Mouse (Mus musculus) liver, embryonic 14.5 days (tissue): ENCODE measurements at regions not wholly inside any gene's neighbourhood (a gene's known extent, or its start where the extent isn't known, plus 50 kb on each side); places are given as distances from the start of the nearest gene placed in this dataset.

Source experiments
- ATAC-seq: fragments of 200-750 bp; cut with Nextera tagmentation; 2 replicates; pipeline ENCODE4 v1.8.0; 2017; ENCODE audit warnings: moderate number of reproducible peaks, mild to moderate bottlenecking, moderate library complexity; ENCODE audit not compliant: insufficient read depth
- DNase-seq, 3 experiments: peaks; one replicate each; pipeline ENCODE4 v3.0.0-alpha.2; 2012 to 2013; ENCODE audit warnings: low read depth in 3 of 3, low spot score in 3 of 3
- H3K27ac ChIP-seq: fragments of 300-500 bp; sonication (generic); 2 replicates; pipeline ENCODE4 v1.5.1; 2014; ENCODE audit warnings: moderate library complexity, mild to moderate bottlenecking, control low read depth, inconsistent platforms
- H3K27me3 ChIP-seq: fragments of 300-500 bp; sonication (generic); 2 replicates; pipeline ENCODE4 v1.6.1; 2014; ENCODE audit warnings: mild to moderate bottlenecking, low read length, moderate library complexity; ENCODE audit not compliant: control insufficient read depth, insufficient read depth
- H3K36me3 ChIP-seq: fragments of 300-500 bp; sonication (generic); replicated peaks from 2 replicates; pipeline ENCODE4 v1.6.1; 2014; ENCODE audit warnings: low read depth; ENCODE audit not compliant: control insufficient read depth, insufficient read depth
- H3K4me1 ChIP-seq, 2 experiments: fragments of 200-500 bp in 1 of 2; fragments of 300-500 bp in 1 of 2; sonication (generic) in 1 of 2; replicated peaks; 2 replicates each; pipeline ENCODE4 v1.6.1; 2012 to 2014; ENCODE audit warnings: antibody characterized with exemption in 1 of 2, inconsistent platforms in 1 of 2, low read length in 1 of 2; ENCODE audit not compliant: control insufficient read depth in 2 of 2, insufficient read depth in 2 of 2
- H3K4me2 ChIP-seq: fragments of 300-500 bp; sonication (generic); 2 replicates; pipeline ENCODE4 v1.6.1; 2014; ENCODE audit warnings: low read depth, mild to moderate bottlenecking, control low read depth, moderate library complexity
- H3K4me3 ChIP-seq, 2 experiments: fragments of 200-500 bp in 1 of 2; fragments of 300-500 bp in 1 of 2; sonication (generic) in 1 of 2; 2 replicates each; pipeline ENCODE4 v1.5.1; 2012 to 2014; ENCODE audit warnings: low read depth in 2 of 2, low read length in 2 of 2, mild to moderate bottlenecking in 2 of 2, control low read depth in 1 of 2, inconsistent platforms in 1 of 2, moderate library complexity in 1 of 2; ENCODE audit not compliant: insufficient read depth in 1 of 2
- H3K9ac ChIP-seq: fragments of 300-500 bp; sonication (generic); replicated peaks from 2 replicates; pipeline ENCODE4 v1.6.1; 2014; ENCODE audit warnings: mild to moderate bottlenecking, control low read depth, moderate library complexity
- H3K9me3 ChIP-seq: fragments of 300-500 bp; sonication (generic); 2 replicates; pipeline ENCODE4 v1.6.1; 2016; ENCODE audit warnings: low read length, mixed read lengths; ENCODE audit not compliant: control insufficient read depth
- CTCF ChIP-seq: IDR thresholded peaks from 2 replicates; pipeline ENCODE4 v1.5.1; 2016; ENCODE audit warnings: antibody characterized with exemption, low read depth, control low read depth
- EP300 ChIP-seq: IDR thresholded peaks from 2 replicates; pipeline ENCODE4 v1.6.1; 2016; ENCODE audit warnings: antibody characterized with exemption, low read depth
- WGBS: fragments of 180-500 bp; shearing (Covaris S2); extraction: QIAGEN DNeasy Blood & Tissue Kit; methylation state at CpG from one replicate; pipeline ENCODE4 v1.1.7; 2014; ENCODE audit not compliant: insufficient replicate concordance; 5-methylcytosine and 5-hydroxymethylcytosine counted together

DNA sequence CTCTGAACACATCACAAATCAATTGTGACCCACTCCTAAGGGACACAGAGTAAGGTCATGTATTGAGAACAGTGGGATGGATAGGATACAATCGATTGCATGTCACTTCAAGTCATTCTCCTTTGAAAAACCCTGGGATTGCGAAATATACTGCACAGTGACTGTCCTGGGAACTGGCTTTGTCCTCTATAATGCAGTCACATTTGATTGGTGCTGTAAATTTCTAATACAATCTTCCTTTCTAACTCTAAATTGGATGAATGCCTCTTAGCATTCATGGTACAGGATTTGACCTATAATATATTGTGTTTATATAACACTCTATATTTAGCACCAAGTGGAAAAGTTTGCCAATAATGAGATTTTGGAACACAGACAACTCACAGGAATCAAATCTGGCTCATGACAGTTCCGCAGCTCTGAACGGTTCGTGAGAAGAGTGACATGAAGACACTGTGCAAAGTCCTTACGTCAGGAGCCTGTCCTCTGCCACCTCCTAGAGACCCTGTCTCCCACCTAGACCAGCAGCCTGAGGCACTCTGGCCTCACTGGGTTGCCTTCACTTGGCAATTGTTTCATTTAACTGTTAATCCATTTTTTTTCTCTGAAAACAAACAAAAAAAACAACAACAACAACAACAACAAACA lies 2024.0 kb downstream of the A830018L16Rik start:
- ATAC-seq (no peak), DNase-seq (no peak)
- WGBS = 63% methylated on average over 6 of the region's 6 CpGs
- no peak overlapping the region for H3K9ac ChIP-seq
- TF ChIP-seq EP300 (no peak), CTCF (no peak)
- no peak overlapping the region for H3K4me2 ChIP-seq
- no peak overlapping the region for H3K4me3 ChIP-seq
- H3K27ac ChIP-seq = no peak overlapping the region
- no peaks in the 10 kb centered on the region for H3K36me3 ChIP-seq
- H3K9me3 ChIP-seq = no peaks in the 10 kb centered on the region
- no peaks in the 10 kb centered on the region for H3K4me1 ChIP-seq
- no peaks in the 10 kb centered on the region for H3K27me3 ChIP-seq

DNA sequence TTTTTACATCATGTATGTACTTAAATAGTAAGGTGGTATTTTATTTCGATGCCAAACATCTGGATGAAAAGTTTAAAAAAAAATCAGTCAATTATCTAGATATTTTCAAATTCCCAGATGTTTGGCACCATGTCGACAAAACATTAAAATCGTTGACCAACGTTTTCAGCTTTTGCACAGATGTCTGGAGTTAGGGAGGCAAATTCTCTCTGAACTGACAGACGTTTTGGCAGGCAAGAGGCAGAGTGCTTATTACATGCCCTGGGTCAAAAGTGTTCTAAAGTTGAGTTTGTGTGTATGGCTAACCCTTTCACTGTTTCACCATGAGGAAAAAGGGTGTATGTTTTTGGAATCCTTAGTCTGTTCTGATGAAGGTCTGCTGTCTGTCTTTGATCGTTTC lies 2028.5 kb downstream of the A830018L16Rik start:
- H3K9me3 ChIP-seq = no peaks in the 10 kb centered on the region
- H3K27ac ChIP-seq = no peak overlapping the region
- H3K4me2 ChIP-seq = no peak overlapping the region
- H3K4me3 ChIP-seq = no peak overlapping the region
- H3K4me1 ChIP-seq = no peaks in the 10 kb centered on the region
- no peak for DNase-seq
- no peak overlapping the region for H3K9ac ChIP-seq
- WGBS = 56% methylated on average over 6 of the region's 6 CpGs
- TF ChIP-seq CTCF = no peak
- no peak for TF ChIP-seq EP300
- H3K36me3 ChIP-seq = no peaks in the 10 kb centered on the region
- no peaks in the 10 kb centered on the region for H3K27me3 ChIP-seq
- ATAC-seq = no peak

DNA sequence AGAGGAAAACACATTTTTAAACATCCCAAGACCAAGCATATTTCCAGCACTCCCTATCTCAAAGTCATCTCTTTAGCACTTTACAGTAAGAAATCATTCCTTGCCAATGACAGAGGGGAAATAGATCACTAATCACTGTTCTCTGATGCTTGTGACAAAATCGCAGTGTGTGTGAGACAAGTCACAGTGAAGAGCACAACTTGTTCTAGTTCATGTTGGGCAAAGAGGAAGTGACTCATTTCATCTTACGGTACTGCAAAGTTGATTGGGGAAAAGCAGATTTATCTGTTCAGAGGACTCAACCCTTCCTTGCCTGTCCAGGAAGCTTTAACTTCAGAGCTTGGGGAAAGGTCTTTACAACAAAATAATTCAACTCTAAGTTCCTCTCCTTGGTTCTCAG lies 2040.6 kb downstream of the A830018L16Rik start:
- no peak for DNase-seq
- no peak overlapping the region for H3K4me2 ChIP-seq
- H3K27me3 ChIP-seq = no peaks in the 10 kb centered on the region
- H3K36me3 ChIP-seq = no peaks in the 10 kb centered on the region
- ATAC-seq = no peak
- no peaks in the 10 kb centered on the region for H3K4me1 ChIP-seq
- 14% methylated on average over 2 of the region's 2 CpGs for WGBS
- TF ChIP-seq EP300 = no peak
- TF ChIP-seq CTCF = no peak
- H3K4me3 ChIP-seq = no peak overlapping the region
- H3K27ac ChIP-seq = no peak overlapping the region
- H3K9ac ChIP-seq = no peak overlapping the region
- H3K9me3 ChIP-seq = no peaks in the 10 kb centered on the region

DNA sequence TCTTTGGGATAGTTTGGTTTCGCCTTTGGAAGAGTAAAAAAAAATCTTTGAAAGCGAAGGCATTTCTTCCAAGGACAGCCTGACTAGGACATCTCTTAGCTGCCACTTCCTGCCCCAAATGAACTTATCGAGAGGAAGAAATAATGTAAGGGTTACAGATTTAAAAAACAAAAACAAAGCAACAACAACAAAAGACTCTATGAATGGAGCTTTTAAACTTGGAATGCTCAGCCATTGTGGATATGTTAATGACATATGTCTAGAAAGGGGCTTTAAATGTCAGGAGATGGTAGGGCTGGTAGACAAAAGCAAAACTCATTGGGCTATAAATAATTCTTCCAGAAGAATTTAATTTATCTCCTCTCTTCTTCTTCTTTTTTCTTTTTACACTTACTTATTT lies 2041.7 kb downstream of the A830018L16Rik start:
- no peaks in the 10 kb centered on the region for H3K9me3 ChIP-seq
- H3K27ac ChIP-seq = no peak overlapping the region
- 60% methylated on average over 3 of the region's 3 CpGs for WGBS
- no peaks in the 10 kb centered on the region for H3K36me3 ChIP-seq
- H3K4me2 ChIP-seq = no peak overlapping the region
- no peak for TF ChIP-seq EP300
- no peak for TF ChIP-seq CTCF
- H3K9ac ChIP-seq = no peak overlapping the region
- ATAC-seq (no peak), DNase-seq (no peak)
- no peaks in the 10 kb centered on the region for H3K27me3 ChIP-seq
- no peak overlapping the region for H3K4me3 ChIP-seq
- no peaks in the 10 kb centered on the region for H3K4me1 ChIP-seq

DNA sequence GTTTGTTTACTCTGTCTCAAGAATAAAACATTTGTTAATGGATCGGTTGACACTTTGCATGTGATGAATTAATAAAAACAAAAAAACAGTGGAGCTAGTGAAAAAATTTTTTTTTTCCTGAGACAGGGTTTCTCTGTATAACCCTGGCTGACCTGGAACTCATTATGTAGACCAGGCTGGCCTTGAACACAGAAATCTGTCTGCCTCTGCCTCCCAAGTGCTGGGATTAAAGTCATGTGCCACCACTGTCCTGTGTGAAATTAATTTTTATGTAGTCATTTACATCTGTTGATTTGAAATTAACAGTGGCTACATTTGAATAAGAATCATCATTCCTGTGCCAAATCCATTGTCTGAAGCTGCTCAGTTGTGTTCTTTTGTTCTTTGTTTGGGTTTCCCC lies 2050.4 kb downstream of the A830018L16Rik start:
- no peaks in the 10 kb centered on the region for H3K27me3 ChIP-seq
- no peaks in the 10 kb centered on the region for H3K9me3 ChIP-seq
- H3K36me3 ChIP-seq = no peaks in the 10 kb centered on the region
- H3K4me3 ChIP-seq = no peak overlapping the region
- no peak overlapping the region for H3K4me2 ChIP-seq
- ATAC-seq = no peak
- WGBS = 74% methylated on average over 1 of the region's 1 CpGs
- TF ChIP-seq EP300 (no peak), CTCF (no peak)
- H3K4me1 ChIP-seq = 0 out of 4 replicates have a peak, but pooled peaks cover 0 to 2% of the 10 kb centered on the region in 2 experiments
- DNase-seq = peak; percentile 14 to 27 (median 17)
- no peak overlapping the region for H3K9ac ChIP-seq
- no peak overlapping the region for H3K27ac ChIP-seq
